24 mouse cellular contexts compared by ENCODE assay signal in the genomic region with DNA sequence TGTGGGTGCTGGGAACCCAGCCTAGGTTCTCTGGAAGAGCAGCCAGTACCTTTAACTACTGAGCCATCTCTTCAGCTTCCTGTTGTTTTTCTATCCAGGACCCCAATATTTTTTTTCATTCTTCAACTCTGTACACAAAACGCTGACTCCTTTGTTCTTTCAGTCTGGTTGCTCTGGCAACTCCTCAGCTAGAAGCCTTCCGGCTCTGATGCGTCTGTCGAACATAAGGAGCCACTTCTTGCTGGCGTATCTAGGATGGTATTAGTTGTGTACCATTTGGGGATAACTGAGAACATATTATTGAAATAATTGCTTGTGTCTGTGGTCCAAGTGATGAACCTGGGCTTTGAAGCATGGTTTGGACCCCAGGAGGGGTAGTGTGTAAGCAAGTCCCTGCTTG. TPM values are rescaled to one million over a fixed set of nuclear protein-coding genes. Genes with fewer than 3 reads are reported as not detected.
"Had no signal": no experiment of that assay in that cellular context is flagged by ENCODE, and none has a peak within 500 bp of the region (broad histone marks: within the 10 kb centered on the region; RNA-seq: fewer than 3 reads in every experiment).

No protein-coding gene starts in this region.

- H3K4me1 ChIP-seq: heart, embryonic 10.5 days; heart, embryonic 12.5 days; kidney, embryonic 15.5 days; limb, embryonic 15.5 days; liver, embryonic 12.5 days had no signal

- H3K9me3 ChIP-seq: heart, embryonic 10.5 days; limb, embryonic 15.5 days; liver, embryonic 12.5 days had no signal

- H3K9ac ChIP-seq: heart, embryonic 12.5 days; hindbrain, embryonic 13.5 days; hindbrain, embryonic 15.5 days; kidney, embryonic 15.5 days; limb, embryonic 13.5 days; limb, embryonic 15.5 days; liver, embryonic 12.5 days; liver, embryonic 14.5 days had no signal

- DNase-seq: gastrocnemius, postnatal 14 days; gastrocnemius, postnatal 36 days; heart, adult 18-20 months; heart, postnatal 10 days; kidney, adult 11 months; kidney, adult 2 months; kidney, adult 9 months; kidney, postnatal 14 days; kidney, postnatal 36 days; layer of hippocampus, postnatal 36 days; left cerebral cortex, postnatal 4 days had no signal

- H3K4me3 ChIP-seq: heart, embryonic 10.5 days; heart, embryonic 12.5 days; hindbrain, embryonic 13.5 days; hindbrain, embryonic 15.5 days; kidney, embryonic 15.5 days; limb, embryonic 13.5 days; limb, embryonic 15.5 days; liver, embryonic 12.5 days had no signal

- ATAC-seq: hindbrain, postnatal 0 days; intestine, embryonic 16.5 days; liver, embryonic 12.5 days had no signal

- H3K27me3 ChIP-seq: heart, embryonic 12.5 days; hindbrain, embryonic 13.5 days; hindbrain, embryonic 15.5 days; kidney, embryonic 15.5 days; limb, embryonic 13.5 days; limb, embryonic 15.5 days; liver, embryonic 12.5 days had no signal

- H3K4me2 ChIP-seq: heart, embryonic 12.5 days; hindbrain, embryonic 13.5 days; hindbrain, embryonic 15.5 days; kidney, embryonic 15.5 days; limb, embryonic 13.5 days; limb, embryonic 15.5 days; liver, embryonic 12.5 days had no signal

- H3K36me3 ChIP-seq: heart, embryonic 10.5 days; heart, embryonic 12.5 days; hindbrain, embryonic 15.5 days; kidney, embryonic 15.5 days; limb, embryonic 13.5 days; limb, embryonic 15.5 days; liver, embryonic 12.5 days had no signal

- H3K27ac ChIP-seq: heart, embryonic 10.5 days; hindbrain, embryonic 13.5 days; hindbrain, embryonic 15.5 days; hindbrain, postnatal 0 days; kidney, embryonic 15.5 days; kidney, postnatal 0 days; limb, embryonic 13.5 days; limb, embryonic 15.5 days; liver, embryonic 12.5 days; liver, embryonic 14.5 days had no signal

RNA-seq across cellular contexts. Expression of a gene that starts 12.5 kb away (rescaled TPM):
- total RNA-seq: hematopoietic stem cell, adult 5-6 weeks had no signal
